Mouse (Mus musculus) intestine, embryonic 14.5 days (tissue): ENCODE data around the gene B3glct. TPM values are rescaled to one million over a fixed set of nuclear protein-coding genes. Genes with fewer than 3 reads are reported as not detected.

Source experiments
- ATAC-seq: fragments of 200-750 bp; cut with Nextera tagmentation; replicated peaks from 2 replicates; pipeline ENCODE4 v1.8.0; 2017; ENCODE audit warnings: low read depth, moderate number of reproducible peaks, moderate TSS enrichment, moderate library complexity; ENCODE audit not compliant: low FRiP score, low TSS enrichment
- DNase-seq: peaks from one replicate; pipeline ENCODE4 v3.0.0-alpha.2; 2018; ENCODE audit warnings: low spot score
- H3K27ac ChIP-seq: fragments of 300-500 bp; sonication (generic); 2 replicates; pipeline ENCODE4 v1.5.1; 2014; ENCODE audit warnings: low read depth, mild to moderate bottlenecking, control low read depth
- H3K27me3 ChIP-seq: fragments of 300-500 bp; sonication (generic); replicated peaks from 2 replicates; pipeline ENCODE4 v1.6.1; 2014; ENCODE audit warnings: low read length, control low read depth; ENCODE audit not compliant: control insufficient read depth, insufficient read depth
- H3K36me3 ChIP-seq: fragments of 300-500 bp; sonication (generic); 2 replicates; pipeline ENCODE4 v1.6.1; 2014; ENCODE audit warnings: low read length, control low read depth; ENCODE audit not compliant: control insufficient read depth, insufficient read depth
- H3K4me1 ChIP-seq: fragments of 300-500 bp; sonication (generic); replicated peaks from 2 replicates; pipeline ENCODE4 v1.6.1; 2014; ENCODE audit warnings: low read length, control low read depth, mixed read lengths; ENCODE audit not compliant: control insufficient read depth, insufficient read depth
- H3K4me2 ChIP-seq: fragments of 300-500 bp; sonication (generic); 2 replicates; pipeline ENCODE4 v1.6.1; 2014; ENCODE audit warnings: low read length
- H3K4me3 ChIP-seq: fragments of 300-500 bp; sonication (generic); 2 replicates; pipeline ENCODE4 v1.5.1; 2014; ENCODE audit warnings: low read depth, low read length, control low read depth, mixed read lengths
- H3K9ac ChIP-seq: fragments of 300-500 bp; sonication (generic); 2 replicates; pipeline ENCODE4 v1.6.1; 2014; ENCODE audit warnings: mild to moderate bottlenecking, low read length
- H3K9me3 ChIP-seq: fragments of 300-500 bp; sonication (generic); 2 replicates; pipeline ENCODE4 v1.6.1; 2016; ENCODE audit warnings: low read length, control low read depth; ENCODE audit not compliant: control insufficient read depth
- WGBS: fragments of 180-500 bp; shearing (Covaris S2); extraction: QIAGEN DNeasy Blood & Tissue Kit; methylation state at CpG from one replicate; pipeline ENCODE4 v1.1.7; 2014; 5-methylcytosine and 5-hydroxymethylcytosine counted together
- polyA plus RNA-seq: library from polyadenylated mRNA; unstranded; fragments of >200 nt; fragmentation: Nextera tagmentation; extraction: Ambion mirVana; gene quantifications from 2 replicates; pipeline ENCODE4 v1.2.1, GENCODE M21; 2014

The B3glct gene
- polyA plus RNA-seq, 1 experiment from 2014 or later, result 16.4 TPM

DNA sequence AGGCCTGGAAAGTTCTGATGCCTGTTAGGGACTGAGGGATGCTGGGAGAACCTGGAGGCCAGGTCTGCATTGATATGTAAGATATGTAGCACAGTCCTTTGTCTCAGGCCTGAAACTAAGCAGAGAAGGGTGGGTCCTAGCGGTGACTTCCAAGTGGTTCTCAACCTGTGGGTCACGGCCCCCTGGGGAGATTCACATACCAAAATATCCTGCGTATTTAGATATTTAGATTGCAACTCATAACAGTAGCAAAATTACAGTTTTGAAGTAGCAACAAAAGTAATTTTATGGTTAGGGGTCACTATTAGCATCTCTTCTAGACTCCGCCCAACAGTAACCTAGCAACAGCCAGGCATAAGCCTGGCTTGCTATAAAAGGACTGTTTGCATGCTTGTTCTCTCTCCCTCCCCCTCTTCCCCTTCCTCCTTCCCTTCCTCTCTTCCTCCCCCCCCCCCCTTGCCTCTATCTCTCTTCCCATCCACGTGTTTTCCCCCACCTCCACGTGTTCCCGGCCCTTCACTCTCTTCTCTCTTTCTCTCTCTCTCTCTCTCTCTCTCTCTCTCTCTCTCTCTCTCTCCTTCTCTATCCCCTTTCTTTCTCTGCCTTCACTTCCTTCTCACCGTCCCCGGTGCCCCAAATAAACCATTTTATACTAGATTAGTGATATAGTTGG, 19.2 kb upstream of the B3glct start:
- H3K4me3 ChIP-seq, result no peak overlapping the region
- H3K9me3 ChIP-seq, result no peaks in the 10 kb centered on the region
- no peak overlapping the region for H3K27ac ChIP-seq
- DNase-seq (no peak), ATAC-seq (no peak)
- WGBS, result 57% methylated on average over 9 of the region's 9 CpGs
- no peaks in the 10 kb centered on the region for H3K4me1 ChIP-seq
- H3K4me2 ChIP-seq, result no peak overlapping the region
- H3K36me3 ChIP-seq, result no peaks in the 10 kb centered on the region
- H3K9ac ChIP-seq, result no peak overlapping the region
- H3K27me3 ChIP-seq, result no peaks in the 10 kb centered on the region

DNA sequence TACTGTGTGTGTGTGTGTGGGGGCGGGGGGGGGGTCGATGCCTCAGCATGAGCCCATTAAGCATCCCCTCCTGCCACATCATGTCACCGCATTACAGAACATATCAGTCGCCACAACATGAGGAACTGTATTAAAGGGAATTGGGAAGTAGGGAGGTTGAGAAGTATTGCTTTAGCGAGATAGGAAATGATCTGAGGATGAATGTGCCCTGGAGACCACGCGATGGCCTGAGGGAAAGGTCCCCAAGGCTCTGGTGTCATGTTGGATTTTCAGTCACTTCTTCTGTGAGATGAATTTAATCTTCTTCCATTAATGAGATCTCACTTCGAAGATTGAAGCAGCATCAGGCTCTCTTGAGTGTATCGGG, 18.6 kb upstream of the B3glct start:
- Histone ChIP-seq H3K4me1 (no peaks in the 10 kb centered on the region), H3K27ac (no peak overlapping the region), H3K4me3 (no peak overlapping the region), H3K9me3 (no peaks in the 10 kb centered on the region), H3K9ac (no peak overlapping the region), H3K36me3 (no peaks in the 10 kb centered on the region), H3K27me3 (no peaks in the 10 kb centered on the region), H3K4me2 (no peak overlapping the region)
- no peak for DNase-seq
- 58% methylated on average over 8 of the region's 9 CpGs for WGBS
- no peak for ATAC-seq

DNA sequence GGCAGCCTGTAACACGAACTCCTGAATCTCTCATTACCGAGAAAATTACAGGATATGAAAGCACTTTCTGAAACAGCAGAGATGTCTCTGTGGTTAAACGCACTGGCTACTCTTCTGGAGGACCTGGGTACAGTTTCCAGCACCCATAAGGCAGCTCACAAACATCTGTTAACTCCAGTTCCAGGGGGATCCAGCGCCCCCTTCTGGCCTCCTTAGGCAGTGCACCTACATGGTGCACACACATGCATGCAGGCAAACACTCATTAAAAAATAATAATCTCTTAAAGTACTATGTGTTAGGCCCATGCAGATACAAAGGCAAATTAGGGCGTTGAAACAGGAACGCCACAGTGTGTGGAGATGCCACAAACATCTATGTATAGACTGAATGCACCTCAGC, 16.6 kb upstream of the B3glct start:
- Histone ChIP-seq H3K27me3 (no peaks in the 10 kb centered on the region), H3K4me3 (no peak overlapping the region), H3K9ac (no peak overlapping the region), H3K27ac (no peak overlapping the region), H3K4me1 (no peaks in the 10 kb centered on the region), H3K9me3 (no peaks in the 10 kb centered on the region), H3K4me2 (no peak overlapping the region), H3K36me3 (no peaks in the 10 kb centered on the region)
- DNase-seq (no peak), ATAC-seq (no peak)
- WGBS, result 86% methylated on average over 6 of the region's 6 CpGs

GRCm38 (mm10) chr5:149662980-149663379, 15.1 kb upstream of the B3glct start:
- Histone ChIP-seq H3K4me1 (no peaks in the 10 kb centered on the region), H3K9ac (no peak overlapping the region), H3K27ac (no peak overlapping the region), H3K27me3 (no peaks in the 10 kb centered on the region), H3K9me3 (no peaks in the 10 kb centered on the region), H3K36me3 (no peaks in the 10 kb centered on the region), H3K4me3 (no peak overlapping the region), H3K4me2 (no peak overlapping the region)
- DNase-seq (no peak), ATAC-seq (no peak)
- 94% methylated on average over 6 of the region's 6 CpGs for WGBS

GRCm38 (mm10) chr5:149663417-149663816, 14.6 kb upstream of the B3glct start:
- ATAC-seq, result no peak
- no peak for DNase-seq
- Histone ChIP-seq H3K36me3 (no peaks in the 10 kb centered on the region), H3K4me1 (no peaks in the 10 kb centered on the region), H3K4me2 (no peak overlapping the region), H3K9ac (no peak overlapping the region), H3K27me3 (no peaks in the 10 kb centered on the region), H3K27ac (no peak overlapping the region), H3K9me3 (no peaks in the 10 kb centered on the region), H3K4me3 (no peak overlapping the region)
- WGBS, result 72% methylated on average over 5 of the region's 5 CpGs

GRCm38 (mm10) chr5:149677196-149677595, 834 bp upstream of the B3glct start:
- H3K27ac ChIP-seq, result no peak overlapping the region
- no peaks in the 10 kb centered on the region for H3K27me3 ChIP-seq
- 92% methylated on average over 3 of the region's 3 CpGs for WGBS
- no peak overlapping the region for H3K4me3 ChIP-seq
- H3K9ac ChIP-seq, result no peak overlapping the region
- ATAC-seq, result no peak
- no peaks in the 10 kb centered on the region for H3K36me3 ChIP-seq
- H3K9me3 ChIP-seq, result no peaks in the 10 kb centered on the region
- H3K4me2 ChIP-seq, result no peak overlapping the region
- peaks cover 6% of the 10 kb centered on the region; the same call in 1 of the 2 replicates for H3K4me1 ChIP-seq
- no peak for DNase-seq

DNA sequence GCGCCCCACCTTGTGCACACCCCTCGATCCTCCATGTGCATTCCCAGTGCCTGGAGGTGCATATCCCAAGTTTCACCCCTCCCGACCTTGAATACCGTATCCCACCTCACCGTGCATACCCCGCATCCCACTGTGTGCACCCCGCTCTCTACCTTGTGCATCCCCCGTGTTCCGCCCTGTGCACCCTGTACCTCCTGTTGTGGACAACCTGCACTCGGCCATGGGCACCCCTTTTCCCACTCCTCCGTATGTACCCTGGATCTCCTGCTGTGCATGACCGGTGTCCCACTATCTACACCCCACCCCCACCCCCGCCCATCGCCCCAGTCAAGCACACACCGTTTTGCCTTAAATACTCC, 939 bp downstream of the B3glct start:
- Histone ChIP-seq H3K27ac (no peak overlapping the region), H3K4me3 (peak overlapping the region; percentile 65), H3K9ac (peak overlapping the region; percentile 78), H3K36me3 (no peaks in the 10 kb centered on the region), H3K4me1 (peaks cover 6% of the 10 kb centered on the region; the same call in 1 of the 2 replicates), H3K9me3 (no peaks in the 10 kb centered on the region), H3K4me2 (peak overlapping the region; percentile 70), H3K27me3 (no peaks in the 10 kb centered on the region)
- 1% methylated on average over 15 of the region's 15 CpGs for WGBS
- no peak for DNase-seq
- ATAC-seq, result peak; percentile 7; the same call in 1 of the 2 replicates

- DNase-seq, result peak; percentile 64
- ATAC-seq, result no peak; the same call in 1 of the 2 replicates
- peak overlapping the region; percentile 65 for H3K4me3 ChIP-seq
- no peaks in the 10 kb centered on the region for H3K27me3 ChIP-seq
- 13% methylated on average over 12 of the region's 12 CpGs for WGBS
- H3K9ac ChIP-seq, result no peak overlapping the region
- H3K4me1 ChIP-seq, result peaks cover 6% of the 10 kb centered on the region; the same call in 1 of the 2 replicates
- peak overlapping the region; percentile 70 for H3K4me2 ChIP-seq
- H3K27ac ChIP-seq, result no peak overlapping the region
- H3K36me3 ChIP-seq, result no peaks in the 10 kb centered on the region
- no peaks in the 10 kb centered on the region for H3K9me3 ChIP-seq
Measured at GRCm38 (mm10) chr5:149679362-149679761, 1.3 kb downstream of the B3glct start.

- no peak overlapping the region for H3K4me2 ChIP-seq
- WGBS, result 51% methylated on average over 7 of the region's 7 CpGs
- no peaks in the 10 kb centered on the region for H3K27me3 ChIP-seq
- no peaks in the 10 kb centered on the region for H3K9me3 ChIP-seq
- DNase-seq, result no peak
- H3K9ac ChIP-seq, result no peak overlapping the region
- H3K36me3 ChIP-seq, result no peaks in the 10 kb centered on the region
- H3K27ac ChIP-seq, result no peak overlapping the region
- H3K4me3 ChIP-seq, result no peak overlapping the region
- H3K4me1 ChIP-seq, result peaks cover 6% of the 10 kb centered on the region; the same call in 1 of the 2 replicates
- ATAC-seq, result no peak
Measured at GRCm38 (mm10) chr5:149679886-149680285, 1.9 kb downstream of the B3glct start.
